Mouse (Mus musculus) stomach, postnatal 0 days (tissue): ENCODE measurements around the gene Ccdc34. TPM values are rescaled to one million over a fixed set of nuclear protein-coding genes. Genes with fewer than 3 reads are reported as not detected.

Source experiments
- ATAC-seq: fragments of 200-750 bp; cut with Nextera tagmentation; 2 replicates; pipeline ENCODE4 v1.8.0; 2017; ENCODE audit not compliant: low FRiP score, low TSS enrichment
- DNase-seq: peaks from one replicate; pipeline ENCODE4 v3.0.0-alpha.2; 2016; ENCODE audit warnings: low spot score
- H3K27ac ChIP-seq: fragments of 300-500 bp; sonication (generic); replicated peaks from 2 replicates; pipeline ENCODE4 v1.5.1; 2014; ENCODE audit warnings: mild to moderate bottlenecking, control low read depth
- H3K27me3 ChIP-seq: fragments of 300-500 bp; sonication (generic); 2 replicates; pipeline ENCODE4 v1.6.1; 2014; ENCODE audit warnings: low read length; ENCODE audit not compliant: control insufficient read depth, insufficient read depth
- H3K36me3 ChIP-seq: fragments of 300-500 bp; sonication (generic); 2 replicates; pipeline ENCODE4 v1.6.1; 2014; ENCODE audit warnings: low read length, mixed read lengths; ENCODE audit not compliant: control insufficient read depth, insufficient read depth
- H3K4me1 ChIP-seq: fragments of 300-500 bp; sonication (generic); replicated peaks from 2 replicates; pipeline ENCODE4 v1.6.1; 2014; ENCODE audit warnings: antibody characterized with exemption; ENCODE audit not compliant: control insufficient read depth, insufficient read depth
- H3K4me2 ChIP-seq: fragments of 300-500 bp; sonication (generic); replicated peaks from 2 replicates; pipeline ENCODE4 v1.6.1; 2014; ENCODE audit warnings: low read depth, mild to moderate bottlenecking, control low read depth, moderate library complexity
- H3K4me3 ChIP-seq: fragments of 300-500 bp; sonication (generic); 2 replicates; pipeline ENCODE4 v1.5.1; 2014; ENCODE audit warnings: low read depth, low read length, control low read depth
- H3K9ac ChIP-seq: fragments of 300-500 bp; sonication (generic); 2 replicates; pipeline ENCODE4 v1.6.1; 2014; ENCODE audit warnings: mild to moderate bottlenecking, low read length, control low read depth, mixed read lengths
- H3K9me3 ChIP-seq: fragments of 300-500 bp; sonication (generic); 2 replicates; pipeline ENCODE4 v1.6.1; 2016; ENCODE audit warnings: low read length; ENCODE audit not compliant: control insufficient read depth
- CTCF ChIP-seq: IDR thresholded peaks from 2 replicates; pipeline ENCODE4 v1.5.1; 2016; ENCODE audit warnings: antibody characterized with exemption, low read depth, mild to moderate bottlenecking, moderate library complexity
- EP300 ChIP-seq: optimal IDR thresholded peaks from 2 replicates; pipeline ENCODE3; 2016; ENCODE audit warnings: antibody characterized with exemption
- WGBS: fragments of 180-500 bp; shearing (Covaris S2); extraction: QIAGEN DNeasy Blood & Tissue Kit; methylation state at CpG from one replicate; pipeline ENCODE4 v1.1.7; 2014; 5-methylcytosine and 5-hydroxymethylcytosine counted together
- polyA plus RNA-seq: library from polyadenylated mRNA; unstranded; fragments of >200 nt; fragmentation: Nextera tagmentation; extraction: Ambion mirVana; gene quantifications from 2 replicates; pipeline ENCODE4 v1.2.1, GENCODE M21; 2015

Ccdc34 gene
- 16.1 and 18.7 TPM in 2 replicates for polyA plus RNA-seq

- no peaks in the 10 kb centered on the region for H3K27me3 ChIP-seq
- H3K4me3 ChIP-seq = peak within 1 kb of the TSS; percentile 85
- H3K4me2 ChIP-seq = peak within 1 kb of the TSS; percentile 90
- under 1% methylated on average over 55 of the region's 55 CpGs for whole genome bisulfite sequencing
- no peaks in the 10 kb centered on the region for H3K9me3 ChIP-seq
- H3K4me1 ChIP-seq = no peaks in the 10 kb centered on the region; the same call in 1 of the 2 replicates
- peak within 1 kb of the TSS; percentile 79 for H3K27ac ChIP-seq
- ATAC-seq (peak; percentile 98), DNase-seq (peak; percentile 93)
- H3K9ac ChIP-seq = peak within 1 kb of the TSS; percentile 81
- no peaks in the 10 kb centered on the region for H3K36me3 ChIP-seq
- TF ChIP-seq CTCF (no peak), EP300 (no peak)
Measured at GRCm38 (mm10) chr2:110017616-110018505, at the start of gene Ccdc34. TSS of gene Ccdc34 (plus strand) at chr2:110017817.

- H3K4me3 ChIP-seq = no peak overlapping the region
- no peak for DNase-seq
- H3K4me2 ChIP-seq = no peak overlapping the region
- H3K9ac ChIP-seq = no peak overlapping the region
- ATAC-seq = no peak
- H3K36me3 ChIP-seq = no peaks in the 10 kb centered on the region
- 68% methylated on average over 3 of the region's 3 CpGs for WGBS
- no peaks in the 10 kb centered on the region for H3K4me1 ChIP-seq
- TF ChIP-seq EP300 = no peak
- TF ChIP-seq CTCF = no peak
- no peaks in the 10 kb centered on the region for H3K27me3 ChIP-seq
- peak overlapping the region; percentile 65 for H3K27ac ChIP-seq
- no peaks in the 10 kb centered on the region for H3K9me3 ChIP-seq
Measured at GRCm38 (mm10) chr2:109969381-109969780, 48.2 kb upstream of the Ccdc34 start.

GRCm38 (mm10) chr2:109969926-109970532, 47.6 kb upstream of the Ccdc34 start:
- TF ChIP-seq CTCF (no peak), EP300 (no peak)
- Histone ChIP-seq H3K4me2 (no peak overlapping the region), H3K9ac (no peak overlapping the region), H3K27me3 (no peaks in the 10 kb centered on the region), H3K4me3 (no peak overlapping the region), H3K36me3 (no peaks in the 10 kb centered on the region), H3K4me1 (no peaks in the 10 kb centered on the region), H3K9me3 (no peaks in the 10 kb centered on the region), H3K27ac (peak overlapping the region; percentile 65)
- DNase-seq (no peak), ATAC-seq (no peak)
- WGBS = 40% methylated on average over 10 of the region's 10 CpGs

GRCm38 (mm10) chr2:109970744-109971410, 46.7 kb upstream of the Ccdc34 start:
- TF ChIP-seq EP300 (no peak), CTCF (no peak)
- H3K27ac ChIP-seq = no peak overlapping the region
- H3K4me3 ChIP-seq = no peak overlapping the region
- no peaks in the 10 kb centered on the region for H3K27me3 ChIP-seq
- WGBS = 67% methylated on average over 8 of the region's 8 CpGs
- ATAC-seq = no peak
- no peak overlapping the region for H3K9ac ChIP-seq
- no peaks in the 10 kb centered on the region for H3K4me1 ChIP-seq
- no peaks in the 10 kb centered on the region for H3K9me3 ChIP-seq
- H3K36me3 ChIP-seq = no peaks in the 10 kb centered on the region
- no peak for DNase-seq
- no peak overlapping the region for H3K4me2 ChIP-seq

GRCm38 (mm10) chr2:109972310-109972709, 45.3 kb upstream of the Ccdc34 start:
- Histone ChIP-seq H3K36me3 (no peaks in the 10 kb centered on the region), H3K27ac (no peak overlapping the region), H3K9ac (no peak overlapping the region), H3K4me1 (no peaks in the 10 kb centered on the region), H3K4me2 (no peak overlapping the region), H3K9me3 (no peaks in the 10 kb centered on the region), H3K27me3 (no peaks in the 10 kb centered on the region), H3K4me3 (no peak overlapping the region)
- TF ChIP-seq CTCF = no peak
- no peak for TF ChIP-seq EP300
- WGBS = 89% methylated on average over 2 of the region's 2 CpGs
- DNase-seq (no peak), ATAC-seq (no peak)
